Mouse (Mus musculus): ENCODE results near the gene Aire.
"Not testable (repeated sequence)": the region's sequence is repeated elsewhere in the genome, so short reads cannot be mapped to it uniquely, and the experiment has no call there.

Gene Aire

GRCm38 (mm10) chr10:78049519-78050035, 6.2 kb upstream of the Aire start:
- no peak for DNase-seq

- no peak for DNase-seq
Measured at GRCm38 (mm10) chr10:78048061-78048730, 4.8 kb upstream of the Aire start.

GRCm38 (mm10) chr10:78046388-78046787, 3.0 kb upstream of the Aire start:
- DNase-seq = no peak

- no peak for DNase-seq
Measured at GRCm38 (mm10) chr10:78044531-78044930, 1.1 kb upstream of the Aire start.

- DNase-seq = no peak
Measured at GRCm38 (mm10) chr10:78042697-78043405, 559 bp downstream of the Aire start.

- DNase-seq = no peak
Measured at GRCm38 (mm10) chr10:78042096-78042495, 1.3 kb downstream of the Aire start.

- no peak for DNase-seq
Measured at GRCm38 (mm10) chr10:78041647-78042046, 1.8 kb downstream of the Aire start, which contains the start of gene Dnmt3l. TSS of gene Dnmt3l (plus strand) at chr10:78041947.

- DNase-seq = no peak
Measured at GRCm38 (mm10) chr10:78037139-78037538, 6.3 kb downstream of the Aire start.

- no peak for DNase-seq
Measured at GRCm38 (mm10) chr10:78031987-78032386, 11.4 kb downstream of the Aire start.

- no peak for DNase-seq
Measured at GRCm38 (mm10) chr10:78029080-78029479, 14.3 kb downstream of the Aire start.

GRCm38 (mm10) chr10:78028129-78028528, 15.3 kb downstream of the Aire start:
- DNase-seq = peak; percentile 84

- DNase-seq = not testable (repeated sequence)
Measured at GRCm38 (mm10) chr10:78025453-78025852, 18.0 kb downstream of the Aire start.

GRCm38 (mm10) chr10:78019984-78020383, 23.4 kb downstream of the Aire start:
- DNase-seq = not testable (repeated sequence)

GRCm38 (mm10) chr10:78019291-78019690, 24.1 kb downstream of the Aire start:
- DNase-seq = no peak

GRCm38 (mm10) chr10:78018797-78019203, 24.6 kb downstream of the Aire start:
- peak; percentile 85 for DNase-seq

- DNase-seq = no peak
Measured at GRCm38 (mm10) chr10:78016366-78016765, 27.0 kb downstream of the Aire start.

- DNase-seq = no peak
Measured at GRCm38 (mm10) chr10:78015489-78015888, 27.9 kb downstream of the Aire start.

- DNase-seq = no peak
Measured at GRCm38 (mm10) chr10:78012661-78013495, 30.5 kb downstream of the Aire start.

GRCm38 (mm10) chr10:78011116-78011515, 32.3 kb downstream of the Aire start:
- not testable (repeated sequence) for DNase-seq

GRCm38 (mm10) chr10:78010335-78010734, 33.1 kb downstream of the Aire start:
- no peak for DNase-seq

- no peak for DNase-seq
Measured at GRCm38 (mm10) chr10:78009945-78010293, 33.5 kb downstream of the Aire start, which contains the start of gene Pfkl. TSS of gene Pfkl (minus strand) at chr10:78010083.

GRCm38 (mm10) chr10:78009184-78009944, 34.0 kb downstream of the Aire start:
- peak; percentile 98 for DNase-seq

Measured in lung, postnatal 14 days (tissue).